Mouse (Mus musculus): ENCODE measurements at regions not wholly inside any gene's neighbourhood (a gene's known extent, or its start where the extent isn't known, plus 50 kb on each side); places are given as distances from the start of the nearest gene placed in this dataset.

DNA sequence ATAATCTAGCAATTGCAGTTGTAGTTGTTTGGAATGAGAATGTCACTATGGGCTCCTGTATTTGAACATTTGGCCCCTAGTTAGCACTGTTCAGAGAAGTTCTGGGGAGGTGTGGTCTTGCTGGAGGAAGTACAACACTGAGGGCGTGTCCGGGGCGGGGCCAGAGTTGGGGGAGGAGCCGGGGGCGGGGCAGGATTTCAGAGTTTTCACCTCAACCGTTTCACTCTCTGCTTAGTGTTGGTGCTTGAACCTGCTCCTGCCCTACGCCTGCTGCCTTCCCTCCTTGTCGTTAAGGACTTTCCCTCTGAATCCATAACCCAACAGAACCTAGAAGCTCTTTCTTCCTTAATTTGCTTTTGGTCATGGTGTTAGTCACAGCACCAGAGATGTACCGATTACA lies 121.5 kb downstream of the Gm10131 start:
- Histone ChIP-seq H3K36me3 (replicated peaks; ENCODE audit: control insufficient read depth, insufficient read depth, low read depth) (no peaks in the 10 kb centered on the region), H3K4me1 (replicated peaks; ENCODE audit: control insufficient read depth in 2 of 2, insufficient read depth in 2 of 2, low read length in 1 of 2) (peaks cover 3 to 23% of the 10 kb centered on the region in 2 experiments; a peak in 3 of 4 replicates), H3K27me3 (ENCODE audit: control insufficient read depth, insufficient read depth, low read length) (no peaks in the 10 kb centered on the region), H3K9me3 (ENCODE audit: control insufficient read depth, low read length) (no peaks in the 10 kb centered on the region), H3K4me3 (ENCODE audit: insufficient read depth in 1 of 2, low read depth in 2 of 2, low read length in 2 of 2) (no peak overlapping the region), H3K27ac (no peak overlapping the region), H3K4me2 (ENCODE audit: low read depth) (no peak overlapping the region), H3K9ac (replicated peaks) (no peak overlapping the region)
- 43% methylated on average over 9 of the region's 9 CpGs for WGBS (ENCODE audit: insufficient replicate concordance)
- no peak for DNase-seq (ENCODE audit: low read depth in 3 of 3, low spot score in 3 of 3)
- ATAC-seq (ENCODE audit: insufficient read depth), result no peak
- TF ChIP-seq EP300 (IDR thresholded peaks at IDR 0.05; ENCODE audit: low read depth), result no peak
- TF ChIP-seq CTCF (IDR thresholded peaks at IDR 0.05; ENCODE audit: low read depth), result no peak

- DNase-seq (ENCODE audit: low read depth in 3 of 3, low spot score in 3 of 3) (no peak), ATAC-seq (ENCODE audit: insufficient read depth) (no peak; the same call in 1 of the 2 replicates)
- Histone ChIP-seq H3K4me3 (ENCODE audit: insufficient read depth in 1 of 2, low read depth in 2 of 2, low read length in 2 of 2) (no peak overlapping the region), H3K9ac (replicated peaks) (no peak overlapping the region), H3K4me1 (replicated peaks; ENCODE audit: control insufficient read depth in 2 of 2, insufficient read depth in 2 of 2, low read length in 1 of 2) (peaks cover 0 to 16% of the 10 kb centered on the region in 2 experiments; a peak in 2 of 4 replicates), H3K27me3 (ENCODE audit: control insufficient read depth, insufficient read depth, low read length) (no peaks in the 10 kb centered on the region), H3K36me3 (replicated peaks; ENCODE audit: control insufficient read depth, insufficient read depth, low read depth) (no peaks in the 10 kb centered on the region), H3K4me2 (ENCODE audit: low read depth) (peak overlapping the region; percentile 31), H3K27ac (no peak overlapping the region), H3K9me3 (ENCODE audit: control insufficient read depth, low read length) (no peaks in the 10 kb centered on the region)
- TF ChIP-seq EP300 (IDR thresholded peaks at IDR 0.05; ENCODE audit: low read depth) (no peak), CTCF (IDR thresholded peaks at IDR 0.05; ENCODE audit: low read depth) (no peak)
- 60% methylated on average over 10 of the region's 10 CpGs for whole genome bisulfite sequencing (ENCODE audit: insufficient replicate concordance)
Measured at GRCm38 (mm10) chr8:33987755-33988104, 123.8 kb downstream of the Gm10131 start.

- no peaks in the 10 kb centered on the region for H3K27me3 ChIP-seq (ENCODE audit: control insufficient read depth, insufficient read depth, low read length)
- H3K4me2 ChIP-seq (ENCODE audit: low read depth), result peak overlapping the region; percentile 31
- no peak for TF ChIP-seq CTCF (IDR thresholded peaks at IDR 0.05; ENCODE audit: low read depth)
- no peak for TF ChIP-seq EP300 (IDR thresholded peaks at IDR 0.05; ENCODE audit: low read depth)
- ATAC-seq (ENCODE audit: insufficient read depth) (peak; percentile 68), DNase-seq (ENCODE audit: low read depth in 3 of 3, low spot score in 3 of 3) (no peak)
- H3K36me3 ChIP-seq (replicated peaks; ENCODE audit: control insufficient read depth, insufficient read depth, low read depth), result no peaks in the 10 kb centered on the region
- no peak overlapping the region for H3K4me3 ChIP-seq (ENCODE audit: insufficient read depth in 1 of 2, low read depth in 2 of 2, low read length in 2 of 2)
- 68% methylated on average over 14 of the region's 15 CpGs for WGBS (ENCODE audit: insufficient replicate concordance)
- H3K4me1 ChIP-seq (replicated peaks; ENCODE audit: control insufficient read depth in 2 of 2, insufficient read depth in 2 of 2, low read length in 1 of 2), result peaks cover 0 to 12% of the 10 kb centered on the region in 2 experiments; a peak in 2 of 4 replicates
- no peak overlapping the region for H3K9ac ChIP-seq (replicated peaks)
- no peaks in the 10 kb centered on the region for H3K9me3 ChIP-seq (ENCODE audit: control insufficient read depth, low read length)
- no peak overlapping the region for H3K27ac ChIP-seq
Measured at GRCm38 (mm10) chr8:33987091-33987754, 124.3 kb downstream of the Gm10131 start.

- Histone ChIP-seq H3K27me3 (ENCODE audit: control insufficient read depth, insufficient read depth, low read length) (no peaks in the 10 kb centered on the region), H3K9ac (replicated peaks) (no peak overlapping the region), H3K36me3 (replicated peaks; ENCODE audit: control insufficient read depth, insufficient read depth, low read depth) (no peaks in the 10 kb centered on the region), H3K4me1 (replicated peaks; ENCODE audit: control insufficient read depth in 2 of 2, insufficient read depth in 2 of 2, low read length in 1 of 2) (peaks cover 0 to 12% of the 10 kb centered on the region in 2 experiments; a peak in 2 of 4 replicates), H3K9me3 (ENCODE audit: control insufficient read depth, low read length) (no peaks in the 10 kb centered on the region), H3K4me2 (ENCODE audit: low read depth) (no peak overlapping the region), H3K4me3 (ENCODE audit: insufficient read depth in 1 of 2, low read depth in 2 of 2, low read length in 2 of 2) (no peak overlapping the region), H3K27ac (no peak overlapping the region)
- TF ChIP-seq EP300 (IDR thresholded peaks at IDR 0.05; ENCODE audit: low read depth) (no peak), CTCF (IDR thresholded peaks at IDR 0.05; ENCODE audit: low read depth) (no peak)
- ATAC-seq (ENCODE audit: insufficient read depth), result no peak
- 67% methylated on average over 6 of the region's 6 CpGs for WGBS (ENCODE audit: insufficient replicate concordance)
- no peak for DNase-seq (ENCODE audit: low read depth in 3 of 3, low spot score in 3 of 3)
Measured at GRCm38 (mm10) chr8:33986657-33987056, 124.9 kb downstream of the Gm10131 start.

DNA sequence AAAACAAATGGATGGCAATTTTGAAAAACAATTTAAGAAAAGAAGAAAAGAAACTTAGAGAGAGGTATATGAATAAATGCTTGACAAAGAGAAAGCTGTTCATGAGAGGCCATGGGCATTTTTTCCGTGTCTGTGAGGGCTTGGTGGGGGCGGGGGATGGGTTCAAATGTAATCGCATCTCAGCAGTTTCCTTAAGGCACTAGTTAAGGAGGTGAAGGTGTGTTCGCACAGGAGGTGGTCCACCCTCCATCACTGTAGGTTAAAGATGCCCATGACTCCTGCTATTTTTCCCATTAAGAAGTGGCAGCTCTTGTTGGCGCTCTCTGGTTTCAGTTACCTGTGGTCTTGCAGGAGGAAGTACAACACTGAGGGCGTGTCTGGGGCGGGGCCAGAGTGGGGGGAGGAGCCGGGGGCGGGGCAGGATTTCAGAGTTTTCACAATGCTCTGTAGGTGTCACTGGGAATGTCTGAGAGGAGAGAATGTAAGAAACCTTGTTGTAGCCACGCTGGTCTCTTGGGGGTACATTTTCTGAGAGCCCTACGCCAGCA lies 126.0 kb downstream of the Gm10131 start:
- no peak overlapping the region for H3K4me2 ChIP-seq (ENCODE audit: low read depth)
- H3K4me1 ChIP-seq (replicated peaks; ENCODE audit: control insufficient read depth in 2 of 2, insufficient read depth in 2 of 2, low read length in 1 of 2), result peaks cover 0 to 13% of the 10 kb centered on the region in 2 experiments; a peak in 2 of 4 replicates
- no peak overlapping the region for H3K27ac ChIP-seq
- H3K27me3 ChIP-seq (ENCODE audit: control insufficient read depth, insufficient read depth, low read length), result no peaks in the 10 kb centered on the region
- no peaks in the 10 kb centered on the region for H3K36me3 ChIP-seq (replicated peaks; ENCODE audit: control insufficient read depth, insufficient read depth, low read depth)
- no peak overlapping the region for H3K9ac ChIP-seq (replicated peaks)
- 45% methylated on average over 11 of the region's 11 CpGs for WGBS (ENCODE audit: insufficient replicate concordance)
- ATAC-seq (ENCODE audit: insufficient read depth), result no peak
- H3K4me3 ChIP-seq (ENCODE audit: insufficient read depth in 1 of 2, low read depth in 2 of 2, low read length in 2 of 2), result no peak overlapping the region
- DNase-seq (ENCODE audit: low read depth in 3 of 3, low spot score in 3 of 3), result no peak
- TF ChIP-seq EP300 (IDR thresholded peaks at IDR 0.05; ENCODE audit: low read depth) (no peak), CTCF (IDR thresholded peaks at IDR 0.05; ENCODE audit: low read depth) (no peak)
- no peaks in the 10 kb centered on the region for H3K9me3 ChIP-seq (ENCODE audit: control insufficient read depth, low read length)
